Mouse (Mus musculus) heart, embryonic 10.5 days (tissue): Measurements from ENCODE around the gene Fgb. TPM values are rescaled to one million over a fixed set of nuclear protein-coding genes. Genes with fewer than 3 reads are reported as not detected.

ENCODE experiments used
- DNase-seq: peaks from one replicate; pipeline ENCODE4 v3.0.0-alpha.2; 2017; ENCODE audit warnings: low spot score
- H3K27ac ChIP-seq: fragments of 300-500 bp; sonication (generic); 2 replicates; pipeline ENCODE4 v1.5.1; 2016; ENCODE audit warnings: mild to moderate bottlenecking
- H3K27me3 ChIP-seq: fragments of 300-500 bp; sonication (generic); 2 replicates; pipeline ENCODE4 v1.6.1; 2016; ENCODE audit warnings: mild to moderate bottlenecking; ENCODE audit not compliant: poor library complexity, insufficient read depth, severe bottlenecking
- H3K36me3 ChIP-seq: fragments of 300-500 bp; sonication (generic); 2 replicates; pipeline ENCODE4 v1.6.1; 2016; ENCODE audit warnings: mild to moderate bottlenecking, moderate library complexity
- H3K4me1 ChIP-seq: fragments of 300-500 bp; sonication (generic); 2 replicates; pipeline ENCODE4 v1.6.1; 2016; ENCODE audit warnings: mild to moderate bottlenecking
- H3K4me3 ChIP-seq: fragments of 300-500 bp; sonication (generic); 2 replicates; pipeline ENCODE4 v1.5.1; 2016; ENCODE audit warnings: mild to moderate bottlenecking, moderate library complexity
- H3K9me3 ChIP-seq: fragments of 300-500 bp; sonication (generic); 2 replicates; pipeline ENCODE4 v1.6.1; 2016; ENCODE audit warnings: mild to moderate bottlenecking, moderate library complexity
- WGBS: fragments of 180-500 bp; shearing (Covaris S2); methylation state at CpG from one replicate; pipeline ENCODE4 v1.1.7; 2016; 5-methylcytosine and 5-hydroxymethylcytosine counted together
- polyA plus RNA-seq: library from polyadenylated mRNA; unstranded; fragments of >200 nt; fragmentation: Nextera tagmentation; extraction: Ambion mirVana; gene quantifications from 2 replicates; pipeline ENCODE4 v1.2.1, GENCODE M21; 2016

The Fgb gene
- polyA plus RNA-seq, 1 experiment from 2014 or later: 43.0 TPM

- WGBS: 89% methylated on average over 5 of the region's 5 CpGs
- Histone ChIP-seq H3K27me3 (no peaks in the 10 kb centered on the region), H3K9me3 (no peaks in the 10 kb centered on the region), H3K36me3 (no peaks in the 10 kb centered on the region), H3K4me3 (no peak overlapping the region), H3K27ac (no peak overlapping the region), H3K4me1 (no peaks in the 10 kb centered on the region)
- no peak for DNase-seq
These were observed 28.5 kb downstream of the Fgb start for GRCm38 (mm10) chr3:83021176-83021575.

DNA sequence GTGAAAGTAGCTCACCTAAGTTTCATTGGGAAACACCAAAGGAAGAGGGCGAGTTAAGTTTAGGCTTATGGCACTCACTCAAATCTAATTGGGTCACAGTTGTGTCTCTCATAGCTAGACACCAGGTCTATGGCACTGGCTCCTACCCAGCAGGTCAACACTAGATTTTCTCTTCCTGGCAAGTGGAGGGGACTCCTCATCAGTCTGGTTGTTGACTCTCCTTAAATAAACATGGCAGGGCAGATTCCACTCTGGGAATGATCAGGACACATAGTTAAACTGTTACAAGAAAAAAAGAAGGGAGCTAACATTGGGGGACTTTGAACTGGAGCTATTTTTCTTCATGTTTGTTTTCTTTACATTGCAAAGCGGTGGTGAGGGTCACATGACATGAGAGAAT is 29.3 kb downstream of the Fgb start:
- no peak overlapping the region for H3K27ac ChIP-seq
- H3K4me3 ChIP-seq: no peak overlapping the region

DNA sequence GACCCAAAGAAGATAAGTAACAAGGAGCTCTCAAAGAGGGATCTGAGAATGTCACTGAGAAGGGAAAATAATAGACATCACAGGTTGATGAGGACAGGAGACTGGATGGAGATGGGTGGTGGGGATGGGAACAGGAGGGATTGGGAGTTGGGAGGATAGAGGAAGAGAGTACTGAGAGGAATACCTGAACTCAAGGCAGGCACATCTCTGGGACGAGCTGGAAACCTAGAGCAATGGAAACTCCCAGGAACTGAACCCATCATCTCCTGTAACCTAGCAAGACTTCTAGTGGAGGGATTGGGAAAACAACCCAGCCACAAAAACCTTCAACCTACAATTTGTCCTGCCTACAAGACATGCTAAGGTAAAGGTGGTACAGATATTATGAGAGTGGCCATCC is 33.4 kb downstream of the Fgb start:
- H3K36me3 ChIP-seq: no peaks in the 10 kb centered on the region
- DNase-seq: no peak
- no peaks in the 10 kb centered on the region for H3K27me3 ChIP-seq
- H3K4me1 ChIP-seq: no peaks in the 10 kb centered on the region
- no peaks in the 10 kb centered on the region for H3K9me3 ChIP-seq
- no peak overlapping the region for H3K27ac ChIP-seq
- H3K4me3 ChIP-seq: no peak overlapping the region
- 73% methylated on average over 1 of the region's 1 CpGs for whole genome bisulfite sequencing

More for the DNA sequence above, 29.3 kb downstream of the Fgb start:
- no peak for DNase-seq
- WGBS: 77% methylated on average over 2 of the region's 2 CpGs
- no peaks in the 10 kb centered on the region for H3K4me1 ChIP-seq
- H3K9me3 ChIP-seq: no peaks in the 10 kb centered on the region
- no peaks in the 10 kb centered on the region for H3K36me3 ChIP-seq
- no peaks in the 10 kb centered on the region for H3K27me3 ChIP-seq

GRCm38 (mm10) chr3:83013951-83014350 is 35.7 kb downstream of the Fgb start:
- no peaks in the 10 kb centered on the region for H3K27me3 ChIP-seq
- H3K9me3 ChIP-seq: no peaks in the 10 kb centered on the region
- H3K4me1 ChIP-seq: no peaks in the 10 kb centered on the region
- no peaks in the 10 kb centered on the region for H3K36me3 ChIP-seq
- WGBS: 84% methylated on average over 10 of the region's 10 CpGs
- no peak for DNase-seq
- H3K27ac ChIP-seq: no peak overlapping the region
- no peak overlapping the region for H3K4me3 ChIP-seq

DNA sequence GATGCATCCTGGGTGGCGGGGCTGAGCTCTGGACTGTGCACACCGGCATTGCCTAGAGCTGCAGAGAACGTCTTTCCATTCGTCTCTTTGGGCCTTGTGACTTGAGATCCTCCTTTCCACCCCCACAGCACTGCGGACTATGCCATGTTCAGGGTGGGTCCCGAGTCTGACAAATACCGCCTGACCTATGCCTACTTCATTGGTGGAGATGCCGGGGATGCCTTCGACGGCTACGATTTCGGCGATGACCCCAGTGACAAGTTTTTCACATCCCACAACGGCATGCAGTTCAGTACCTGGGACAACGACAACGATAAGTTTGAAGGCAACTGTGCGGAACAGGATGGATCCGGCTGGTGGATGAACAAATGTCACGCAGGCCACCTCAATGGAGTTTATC is 37.0 kb downstream of the Fgb start:
- no peak for DNase-seq
- 88% methylated on average over 19 of the region's 19 CpGs for WGBS
- Histone ChIP-seq H3K27me3 (no peaks in the 10 kb centered on the region; the same call in 1 of the 2 replicates), H3K4me1 (no peaks in the 10 kb centered on the region), H3K4me3 (no peak overlapping the region), H3K36me3 (no peaks in the 10 kb centered on the region), H3K9me3 (no peaks in the 10 kb centered on the region), H3K27ac (no peak overlapping the region)

GRCm38 (mm10) chr3:83011565-83011964 is 38.1 kb downstream of the Fgb start:
- Histone ChIP-seq H3K36me3 (no peaks in the 10 kb centered on the region), H3K27ac (no peak overlapping the region), H3K9me3 (no peaks in the 10 kb centered on the region), H3K4me3 (no peak overlapping the region), H3K27me3 (no peaks in the 10 kb centered on the region; the same call in 1 of the 2 replicates), H3K4me1 (no peaks in the 10 kb centered on the region)
- no peak for DNase-seq
- WGBS: 79% methylated on average over 4 of the region's 4 CpGs

DNA sequence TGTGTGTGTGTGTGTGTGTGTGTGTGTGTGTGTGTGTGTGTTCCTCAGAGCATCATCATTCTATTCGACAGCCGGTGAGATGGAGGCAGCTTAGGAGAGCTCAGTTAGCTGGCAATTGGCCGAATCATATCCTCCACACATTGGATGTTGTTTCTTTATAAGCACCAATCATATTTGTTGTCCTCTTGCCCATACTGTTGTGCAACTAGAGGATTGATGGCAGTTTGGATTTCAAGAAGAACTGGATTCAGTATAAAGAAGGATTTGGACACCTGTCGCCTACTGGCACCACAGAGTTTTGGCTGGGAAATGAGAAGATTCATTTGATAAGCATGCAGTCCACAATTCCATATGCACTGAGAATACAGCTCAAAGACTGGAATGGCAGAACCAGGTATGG is 38.5 kb downstream of the Fgb start:
- no peaks in the 10 kb centered on the region; the same call in 1 of the 2 replicates for H3K27me3 ChIP-seq
- H3K9me3 ChIP-seq: no peaks in the 10 kb centered on the region
- no peak for DNase-seq
- H3K27ac ChIP-seq: no peak overlapping the region
- no peak overlapping the region for H3K4me3 ChIP-seq
- WGBS: 89% methylated on average over 4 of the region's 4 CpGs
- no peaks in the 10 kb centered on the region for H3K36me3 ChIP-seq
- no peaks in the 10 kb centered on the region for H3K4me1 ChIP-seq

DNA sequence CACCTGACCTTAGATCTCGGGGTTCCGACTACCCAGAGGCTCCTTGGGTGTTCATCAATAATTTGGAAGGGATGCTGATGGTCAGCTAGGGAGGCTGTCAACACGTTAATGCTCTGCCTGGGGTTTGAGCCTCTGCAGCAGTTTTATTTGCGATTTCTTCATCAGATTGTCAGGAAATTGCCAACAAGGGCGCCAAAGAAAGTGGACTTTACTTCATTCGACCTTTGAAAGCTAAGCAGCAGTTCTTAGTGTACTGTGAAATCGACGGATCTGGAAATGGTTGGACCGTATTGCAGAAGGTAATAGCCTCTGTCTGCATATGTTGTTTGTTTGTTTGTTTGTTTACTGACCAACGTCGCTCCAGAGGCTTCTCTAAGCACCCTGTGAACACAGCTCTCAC is 39.4 kb downstream of the Fgb start:
- Histone ChIP-seq H3K4me1 (no peaks in the 10 kb centered on the region), H3K9me3 (no peaks in the 10 kb centered on the region), H3K36me3 (no peaks in the 10 kb centered on the region), H3K27me3 (no peaks in the 10 kb centered on the region; the same call in 1 of the 2 replicates), H3K4me3 (no peak overlapping the region), H3K27ac (no peak overlapping the region)
- DNase-seq: no peak
- 75% methylated on average over 11 of the region's 11 CpGs for WGBS

- Histone ChIP-seq H3K27ac (no peak within 1 kb of the TSS), H3K4me3 (no peak within 1 kb of the TSS), H3K36me3 (no peaks in the 10 kb centered on the region), H3K4me1 (no peaks in the 10 kb centered on the region), H3K9me3 (no peaks in the 10 kb centered on the region), H3K27me3 (no peaks in the 10 kb centered on the region; the same call in 1 of the 2 replicates)
- WGBS: 50% methylated on average over 7 of the region's 7 CpGs
- no peak for DNase-seq
These were observed 42.1 kb downstream of the Fgb start, which contains the start of gene Fgg for GRCm38 (mm10) chr3:83007557-83007956. Gene Fgg (plus strand): TSS chr3:83007724.

DNA sequence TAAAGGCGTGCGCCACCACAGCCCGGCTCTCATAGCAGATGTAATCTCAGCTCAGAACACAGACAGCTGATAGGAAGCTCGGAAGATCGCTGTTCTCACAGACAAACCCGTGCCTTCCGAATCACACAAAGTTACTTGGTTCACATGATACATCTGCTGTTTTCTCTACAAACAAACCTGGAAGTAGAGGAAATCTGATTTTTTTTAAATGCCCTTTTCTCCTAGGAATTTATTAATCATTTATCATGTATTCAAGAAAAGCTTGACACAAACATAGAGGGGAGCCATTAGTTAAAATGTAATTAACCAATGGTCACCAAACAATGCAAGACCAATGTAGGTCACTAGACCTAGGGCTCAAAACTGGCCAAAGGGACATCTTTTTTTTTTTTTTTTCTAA is 44.9 kb downstream of the Fgb start:
- WGBS: 87% methylated on average over 7 of the region's 7 CpGs
- no peaks in the 10 kb centered on the region; the same call in 1 of the 2 replicates for H3K27me3 ChIP-seq
- H3K36me3 ChIP-seq: no peaks in the 10 kb centered on the region
- H3K27ac ChIP-seq: no peak overlapping the region
- no peaks in the 10 kb centered on the region for H3K4me1 ChIP-seq
- no peak for DNase-seq
- no peak overlapping the region for H3K4me3 ChIP-seq
- H3K9me3 ChIP-seq: no peaks in the 10 kb centered on the region

DNA sequence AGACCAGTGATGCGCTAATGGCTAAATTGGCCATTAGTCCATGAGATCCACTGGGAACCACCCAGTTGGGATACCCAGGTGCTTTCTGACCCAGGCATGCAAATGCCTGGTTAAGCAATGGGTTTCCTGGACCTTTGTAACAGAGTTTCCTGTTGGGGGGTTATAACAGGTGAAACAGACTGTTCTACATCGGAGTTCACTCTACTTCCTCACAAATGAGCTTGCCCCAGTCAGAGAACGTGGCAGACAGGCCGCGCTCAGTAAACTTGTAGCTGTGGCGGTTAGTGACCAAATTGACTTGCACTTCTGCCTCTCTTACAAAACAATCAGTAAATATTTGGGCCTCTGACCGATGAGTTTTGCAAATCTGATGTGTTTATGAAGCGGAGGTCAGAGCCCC is 46.6 kb downstream of the Fgb start:
- Histone ChIP-seq H3K4me3 (no peak overlapping the region), H3K9me3 (no peaks in the 10 kb centered on the region), H3K36me3 (no peaks in the 10 kb centered on the region), H3K27me3 (no peaks in the 10 kb centered on the region; the same call in 1 of the 2 replicates), H3K4me1 (no peaks in the 10 kb centered on the region), H3K27ac (no peak overlapping the region)
- 88% methylated on average over 8 of the region's 8 CpGs for WGBS
- DNase-seq: no peak

GRCm38 (mm10) chr3:83002191-83002590 is 47.5 kb downstream of the Fgb start:
- H3K4me1 ChIP-seq: no peaks in the 10 kb centered on the region
- H3K27me3 ChIP-seq: peaks cover 5% of the 10 kb centered on the region; the same call in 1 of the 2 replicates
- no peak for DNase-seq
- H3K9me3 ChIP-seq: no peaks in the 10 kb centered on the region
- H3K36me3 ChIP-seq: no peaks in the 10 kb centered on the region
- 0% methylated on average over 2 of the region's 2 CpGs for WGBS
- H3K4me3 ChIP-seq: no peak overlapping the region
- H3K27ac ChIP-seq: no peak overlapping the region

DNA sequence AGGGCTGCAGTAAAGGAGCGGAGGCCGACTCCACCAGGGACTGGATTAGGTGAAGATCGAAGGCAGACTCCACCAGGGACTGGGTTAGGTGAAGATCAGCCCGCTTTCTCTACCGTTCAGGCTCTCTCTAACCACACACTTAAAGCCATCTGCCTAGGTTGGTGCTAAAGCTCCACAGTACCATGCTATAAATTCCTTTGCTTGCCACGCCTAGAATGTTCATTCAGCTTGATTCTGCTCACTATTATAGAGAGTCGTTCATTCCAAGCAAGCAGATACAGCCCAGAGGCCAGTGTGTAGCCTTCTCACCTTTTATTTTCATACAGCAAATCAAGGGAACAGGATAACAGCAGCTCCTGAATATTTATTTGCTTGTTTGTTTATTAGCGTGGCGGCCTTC is 49.7 kb downstream of the Fgb start:
- 82% methylated on average over 9 of the region's 9 CpGs for WGBS
- Histone ChIP-seq H3K27me3 (peaks cover 25% of the 10 kb centered on the region; the same call in 1 of the 2 replicates), H3K36me3 (no peaks in the 10 kb centered on the region), H3K4me1 (peaks cover 6% of the 10 kb centered on the region), H3K9me3 (no peaks in the 10 kb centered on the region), H3K4me3 (no peak overlapping the region), H3K27ac (no peak overlapping the region)
- no peak for DNase-seq

GRCm38 (mm10) chr3:82998772-82999463 is 50.7 kb downstream of the Fgb start:
- no peak overlapping the region for H3K4me3 ChIP-seq
- DNase-seq: no peak

More at GRCm38 (mm10) chr3:82998772-82999463, 50.7 kb downstream of the Fgb start:
- Histone ChIP-seq H3K27ac (no peak overlapping the region), H3K27me3 (peaks cover 31% of the 10 kb centered on the region; the same call in 1 of the 2 replicates), H3K4me1 (peaks cover 8% of the 10 kb centered on the region), H3K36me3 (no peaks in the 10 kb centered on the region), H3K9me3 (no peaks in the 10 kb centered on the region)
- WGBS: 33% methylated on average over 8 of the region's 8 CpGs
